Mouse (Mus musculus) lung, embryonic 15.5 days (tissue): Measurements from ENCODE around the gene Tmem81. TPM values are rescaled to one million over a fixed set of nuclear protein-coding genes. Genes with fewer than 3 reads are reported as not detected.

Experiments used
- ATAC-seq: fragments of 200-750 bp; cut with Nextera tagmentation; 2 replicates; pipeline ENCODE4 v1.8.0; 2017; ENCODE audit warnings: moderate number of reproducible peaks, borderline replicate concordance; ENCODE audit not compliant: low FRiP score, low TSS enrichment; ENCODE audit errors: extremely low read depth
- H3K27ac ChIP-seq: fragments of 300-500 bp; sonication (generic); 2 replicates; pipeline ENCODE4 v1.5.1; 2015; ENCODE audit warnings: moderate library complexity, mild to moderate bottlenecking, inconsistent platforms
- H3K27me3 ChIP-seq: fragments of 300-500 bp; sonication (generic); 2 replicates; pipeline ENCODE4 v1.6.1; 2015; ENCODE audit warnings: inconsistent platforms
- H3K36me3 ChIP-seq: fragments of 300-500 bp; sonication (generic); 2 replicates; pipeline ENCODE4 v1.6.1; 2015; ENCODE audit warnings: inconsistent platforms
- H3K4me1 ChIP-seq: fragments of 300-500 bp; sonication (generic); 2 replicates; pipeline ENCODE4 v1.6.1; 2015; ENCODE audit warnings: inconsistent platforms
- H3K4me2 ChIP-seq: fragments of 300-500 bp; sonication (generic); 2 replicates; pipeline ENCODE4 v1.6.1; 2015; ENCODE audit warnings: inconsistent platforms, mild to moderate bottlenecking, moderate library complexity
- H3K4me3 ChIP-seq: fragments of 300-500 bp; sonication (generic); 2 replicates; pipeline ENCODE4 v1.5.1; 2015; ENCODE audit warnings: mild to moderate bottlenecking, inconsistent platforms
- H3K9ac ChIP-seq: fragments of 300-500 bp; sonication (generic); 2 replicates; pipeline ENCODE4 v1.6.1; 2015; ENCODE audit warnings: inconsistent platforms
- H3K9me3 ChIP-seq: fragments of 300-500 bp; sonication (generic); 2 replicates; pipeline ENCODE4 v1.6.1; 2016; ENCODE audit warnings: inconsistent platforms
- WGBS: fragments of 180-500 bp; shearing (Covaris S2); methylation state at CpG from one replicate; pipeline ENCODE4 v1.1.7; 2015; 5-methylcytosine and 5-hydroxymethylcytosine counted together
- polyA plus RNA-seq: library from polyadenylated mRNA; unstranded; fragments of >200 nt; fragmentation: Nextera tagmentation; extraction: Ambion mirVana; gene quantifications from 2 replicates; pipeline ENCODE4 v1.2.1, GENCODE M21; 2015

Tmem81 gene
- polyA plus RNA-seq, 1 experiment from 2014 or later = 2.1 TPM

- Histone ChIP-seq H3K27me3 (no peaks in the 10 kb centered on the region), H3K9ac (no peak overlapping the region), H3K4me1 (peaks cover 24% of the 10 kb centered on the region), H3K4me2 (no peak overlapping the region), H3K4me3 (no peak overlapping the region), H3K27ac (no peak overlapping the region), H3K9me3 (no peaks in the 10 kb centered on the region), H3K36me3 (peaks cover 9% of the 10 kb centered on the region; the same call in 1 of the 2 replicates)
- 90% methylated on average over 2 of the region's 2 CpGs for WGBS
- ATAC-seq = no peak
Observed at GRCm38 (mm10) chr1:132481619-132482018, 24.4 kb upstream of the Tmem81 start.

- peaks cover 21% of the 10 kb centered on the region; the same call in 1 of the 2 replicates for H3K36me3 ChIP-seq
- 82% methylated on average over 3 of the region's 3 CpGs for WGBS
- H3K9ac ChIP-seq = no peak overlapping the region
Observed at GRCm38 (mm10) chr1:132483234-132483633, 22.8 kb upstream of the Tmem81 start.

GRCm38 (mm10) chr1:132483759-132484158 is 22.3 kb upstream of the Tmem81 start:
- H3K36me3 ChIP-seq = peaks cover 25% of the 10 kb centered on the region; the same call in 1 of the 2 replicates
- ATAC-seq = no peak
- H3K9me3 ChIP-seq = no peaks in the 10 kb centered on the region
- no peak overlapping the region for H3K9ac ChIP-seq
- H3K4me2 ChIP-seq = no peak overlapping the region
- no peak overlapping the region for H3K4me3 ChIP-seq
- peak overlapping the region; percentile 27 for H3K27ac ChIP-seq
- H3K4me1 ChIP-seq = peaks cover 13% of the 10 kb centered on the region
- WGBS = 71% methylated on average over 6 of the region's 6 CpGs
- no peaks in the 10 kb centered on the region for H3K27me3 ChIP-seq

More at GRCm38 (mm10) chr1:132483234-132483633, 22.8 kb upstream of the Tmem81 start:
- H3K4me1 ChIP-seq = peaks cover 19% of the 10 kb centered on the region
- no peak overlapping the region for H3K4me2 ChIP-seq
- H3K9me3 ChIP-seq = no peaks in the 10 kb centered on the region
- no peak for ATAC-seq
- no peak overlapping the region for H3K4me3 ChIP-seq
- H3K27ac ChIP-seq = peak overlapping the region; percentile 27; the same call in 1 of the 2 replicates
- H3K27me3 ChIP-seq = no peaks in the 10 kb centered on the region

- Histone ChIP-seq H3K4me1 (no peaks in the 10 kb centered on the region), H3K27me3 (no peaks in the 10 kb centered on the region), H3K27ac (no peak overlapping the region), H3K9me3 (no peaks in the 10 kb centered on the region), H3K4me2 (no peak overlapping the region), H3K9ac (no peak overlapping the region), H3K36me3 (peaks cover 88% of the 10 kb centered on the region), H3K4me3 (no peak overlapping the region)
- ATAC-seq = no peak
- WGBS = 94% methylated on average over 2 of the region's 2 CpGs
Observed at GRCm38 (mm10) chr1:132500535-132500934, 5.5 kb upstream of the Tmem81 start.

GRCm38 (mm10) chr1:132505155-132505554 is 875 bp upstream of the Tmem81 start:
- H3K4me1 ChIP-seq = no peaks in the 10 kb centered on the region
- H3K4me2 ChIP-seq = no peak overlapping the region
- peaks cover 73% of the 10 kb centered on the region for H3K36me3 ChIP-seq
- no peak overlapping the region for H3K27ac ChIP-seq
- no peaks in the 10 kb centered on the region for H3K9me3 ChIP-seq
- no peaks in the 10 kb centered on the region for H3K27me3 ChIP-seq
- H3K4me3 ChIP-seq = no peak overlapping the region
- 89% methylated on average over 5 of the region's 5 CpGs for WGBS
- no peak overlapping the region for H3K9ac ChIP-seq
- no peak for ATAC-seq

- WGBS = 89% methylated on average over 7 of the region's 7 CpGs
Observed at GRCm38 (mm10) chr1:132506656-132507055, 626 bp downstream of the Tmem81 start.

GRCm38 (mm10) chr1:132509771-132510170 is 3.7 kb downstream of the Tmem81 start:
- ATAC-seq = no peak
- Histone ChIP-seq H3K27ac (no peak overlapping the region), H3K27me3 (no peaks in the 10 kb centered on the region), H3K9ac (no peak overlapping the region), H3K4me1 (peaks cover 6% of the 10 kb centered on the region; the same call in 1 of the 2 replicates), H3K4me2 (no peak overlapping the region), H3K9me3 (no peaks in the 10 kb centered on the region), H3K36me3 (peaks cover 30% of the 10 kb centered on the region), H3K4me3 (no peak overlapping the region)
- WGBS = 79% methylated on average over 5 of the region's 5 CpGs

More at GRCm38 (mm10) chr1:132506656-132507055, 626 bp downstream of the Tmem81 start:
- Histone ChIP-seq H3K27me3 (no peaks in the 10 kb centered on the region), H3K4me2 (no peak overlapping the region), H3K36me3 (peaks cover 58% of the 10 kb centered on the region), H3K27ac (no peak overlapping the region), H3K9ac (no peak overlapping the region), H3K9me3 (no peaks in the 10 kb centered on the region), H3K4me3 (no peak overlapping the region), H3K4me1 (peaks cover 5% of the 10 kb centered on the region; the same call in 1 of the 2 replicates)
- no peak for ATAC-seq

GRCm38 (mm10) chr1:132511521-132511920 is 5.5 kb downstream of the Tmem81 start:
- Histone ChIP-seq H3K27ac (no peak overlapping the region), H3K9me3 (no peaks in the 10 kb centered on the region), H3K4me3 (no peak overlapping the region), H3K4me1 (peaks cover 6% of the 10 kb centered on the region; the same call in 1 of the 2 replicates), H3K36me3 (peaks cover 13% of the 10 kb centered on the region), H3K9ac (no peak overlapping the region), H3K27me3 (no peaks in the 10 kb centered on the region), H3K4me2 (no peak overlapping the region)
- ATAC-seq = no peak
- WGBS = 29% methylated on average over 8 of the region's 8 CpGs

- Histone ChIP-seq H3K4me1 (peaks cover 6% of the 10 kb centered on the region; the same call in 1 of the 2 replicates), H3K4me2 (no peak overlapping the region), H3K27me3 (no peaks in the 10 kb centered on the region), H3K27ac (no peak overlapping the region), H3K36me3 (peaks cover 7% of the 10 kb centered on the region), H3K9me3 (no peaks in the 10 kb centered on the region), H3K4me3 (no peak overlapping the region), H3K9ac (no peak overlapping the region)
- WGBS = 66% methylated on average over 8 of the region's 8 CpGs
- ATAC-seq = no peak
Observed at GRCm38 (mm10) chr1:132512106-132512505, 6.1 kb downstream of the Tmem81 start.

- ATAC-seq = no peak
- H3K9me3 ChIP-seq = no peaks in the 10 kb centered on the region
- no peak overlapping the region for H3K9ac ChIP-seq
- H3K4me1 ChIP-seq = peaks cover 7% of the 10 kb centered on the region; the same call in 1 of the 2 replicates
- no peak overlapping the region for H3K27ac ChIP-seq
- H3K27me3 ChIP-seq = no peaks in the 10 kb centered on the region
- no peak overlapping the region for H3K4me2 ChIP-seq
- no peaks in the 10 kb centered on the region for H3K36me3 ChIP-seq
- WGBS = 88% methylated on average over 12 of the region's 12 CpGs
- no peak overlapping the region for H3K4me3 ChIP-seq
Observed at GRCm38 (mm10) chr1:132515339-132515738, 9.3 kb downstream of the Tmem81 start.

- ATAC-seq = no peak
- Histone ChIP-seq H3K4me2 (no peak overlapping the region), H3K4me1 (0 out of 2 replicates have a peak, but pooled peaks cover 4% of the 10 kb centered on the region), H3K4me3 (no peak overlapping the region), H3K36me3 (no peaks in the 10 kb centered on the region), H3K9me3 (no peaks in the 10 kb centered on the region), H3K9ac (no peak overlapping the region), H3K27ac (no peak overlapping the region), H3K27me3 (no peaks in the 10 kb centered on the region)
- 86% methylated on average over 11 of the region's 11 CpGs for WGBS
Observed at GRCm38 (mm10) chr1:132516776-132517175, 10.7 kb downstream of the Tmem81 start.

- 69% methylated on average over 18 of the region's 18 CpGs for whole genome bisulfite sequencing
- ATAC-seq = no peak
- H3K36me3 ChIP-seq = no peaks in the 10 kb centered on the region
- H3K4me2 ChIP-seq = no peak overlapping the region
- H3K27ac ChIP-seq = no peak overlapping the region
- H3K9ac ChIP-seq = no peak overlapping the region
- no peaks in the 10 kb centered on the region for H3K27me3 ChIP-seq
- H3K4me1 ChIP-seq = 0 out of 2 replicates have a peak, but pooled peaks cover 3% of the 10 kb centered on the region
- no peak overlapping the region for H3K4me3 ChIP-seq
- no peaks in the 10 kb centered on the region for H3K9me3 ChIP-seq
Observed at GRCm38 (mm10) chr1:132518621-132519020, 12.6 kb downstream of the Tmem81 start.
